Mouse (Mus musculus) erythroblast, embryonic 14.5 days (primary cell): ENCODE data around the gene Sel1l3.

Experiments
- GATA1 ChIP-seq: IDR thresholded peaks from 2 replicates; pipeline ENCODE4 v1.6.1; 2012; ENCODE audit warnings: low read length, inconsistent platforms, mixed read lengths
- TAL1 ChIP-seq: IDR thresholded peaks from 3 replicates; pipeline ENCODE4 v1.6.1; 2012; ENCODE audit warnings: low read length, inconsistent platforms, mixed read lengths

- TF ChIP-seq TAL1 (no peak), GATA1 (no peak)
Observed at GRCm38 (mm10) chr5:53139566-53139965, 74.2 kb downstream of the Sel1l3 start.
